Mouse (Mus musculus) small intestine, adult 2 months (tissue): ENCODE measurements around the gene Clstn1.

ENCODE experiments used
- CTCF ChIP-seq: fragments of 200-500 bp; IDR thresholded peaks from 2 replicates; pipeline ENCODE4 v1.5.1; 2012; ENCODE audit warnings: low read depth, mild to moderate bottlenecking, control low read depth, inconsistent platforms, low read length, moderate library complexity, mixed read lengths; ENCODE audit not compliant: insufficient replicate concordance, insufficient read length; ENCODE audit errors: extremely low read depth
- POLR2A ChIP-seq: fragments of 200-500 bp; IDR thresholded peaks from 2 replicates; pipeline ENCODE4 v1.6.1; 2012; ENCODE audit warnings: low read depth, mild to moderate bottlenecking, control low read depth, inconsistent platforms, low read length, moderate library complexity

DNA sequence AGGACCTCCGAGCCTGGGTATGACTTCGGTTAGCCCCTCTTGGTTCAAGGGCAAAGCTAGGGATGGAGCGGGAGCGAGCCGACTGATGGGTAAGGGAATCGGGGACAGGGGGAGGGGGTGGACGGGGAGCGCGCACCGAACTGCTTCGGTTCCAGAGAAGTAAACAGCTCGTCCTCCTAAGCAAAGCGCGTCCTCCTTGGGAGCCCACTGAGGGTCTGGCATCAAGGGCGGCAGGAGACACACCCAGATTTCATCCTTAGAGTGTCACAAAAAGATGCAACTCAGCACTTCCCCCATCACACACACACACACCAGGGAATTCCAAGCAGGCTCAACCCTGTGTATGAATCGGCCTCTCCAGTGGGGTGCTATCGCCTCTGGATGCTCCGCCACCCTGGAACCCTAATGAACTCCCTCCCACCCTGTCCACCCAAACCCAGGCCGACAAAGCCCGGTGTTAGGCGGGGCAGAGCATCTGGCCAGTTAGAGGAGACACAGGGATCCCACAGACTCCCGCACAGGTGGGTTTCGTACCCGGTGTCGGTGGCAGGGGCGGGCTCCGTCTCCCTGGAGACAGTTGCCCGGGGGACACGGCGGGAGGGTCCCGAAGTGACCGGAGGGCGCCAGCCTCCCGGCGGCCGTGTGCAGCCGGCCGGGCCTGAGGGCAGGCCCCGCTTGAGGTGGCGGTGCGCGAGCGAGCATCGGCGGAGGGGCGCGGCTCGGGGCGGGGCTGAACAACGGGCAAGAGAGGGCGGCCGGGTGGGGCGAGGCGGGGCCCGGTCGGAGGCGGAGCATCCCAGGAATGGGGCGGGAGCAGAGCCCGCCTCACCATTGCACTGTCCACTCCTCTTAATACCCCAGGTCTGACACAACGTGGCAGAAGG is 89.4 kb downstream of the Clstn1 start:
- TF ChIP-seq CTCF (no peak), POLR2A (no peak; the same call in 1 of the 2 replicates)
